Mouse (Mus musculus) gastrocnemius, postnatal 10 days (tissue): Measurements from ENCODE around the gene Tiam2. TPM values are rescaled to one million over a fixed set of nuclear protein-coding genes. Genes with fewer than 3 reads are reported as not detected.

ENCODE experiments used
- DNase-seq: peaks from one replicate; pipeline ENCODE4 v3.0.0; 2021; ENCODE audit warnings: mixed read lengths
- total RNA-seq, 2 experiments: library from RNA; stranded (reverse); gene quantifications; 2 replicates each; pipeline ENCODE4 v1.2.3; 2021

Tiam2 gene
- total RNA-seq, 2 experiments from 2014 or later = 4.5 to 7.0 TPM

- no peak for DNase-seq
These were observed 68.6 kb downstream of the Tiam2 start for GRCm38 (mm10) chr17:3394985-3395384.

GRCm38 (mm10) chr17:3396881-3397281, 70.5 kb downstream of the Tiam2 start:
- DNase-seq = no peak

- DNase-seq = no peak
These were observed 71.5 kb downstream of the Tiam2 start for GRCm38 (mm10) chr17:3397836-3398235.

- no peak for DNase-seq
These were observed 79.1 kb downstream of the Tiam2 start for GRCm38 (mm10) chr17:3405350-3406073.

GRCm38 (mm10) chr17:3407051-3407450, 80.7 kb downstream of the Tiam2 start:
- no peak for DNase-seq

- no peak for DNase-seq
These were observed 83.9 kb downstream of the Tiam2 start for GRCm38 (mm10) chr17:3410307-3410706.

GRCm38 (mm10) chr17:3412771-3413170, 86.4 kb downstream of the Tiam2 start:
- DNase-seq = no peak

GRCm38 (mm10) chr17:3415580-3415979, 89.2 kb downstream of the Tiam2 start:
- peak; percentile 51 for DNase-seq

- DNase-seq = no peak
These were observed 90.0 kb downstream of the Tiam2 start for GRCm38 (mm10) chr17:3416401-3416800.

GRCm38 (mm10) chr17:3419368-3419928, 93.1 kb downstream of the Tiam2 start:
- no peak for DNase-seq

GRCm38 (mm10) chr17:3420148-3420547, 93.8 kb downstream of the Tiam2 start:
- DNase-seq = no peak

GRCm38 (mm10) chr17:3423416-3423815, 97.0 kb downstream of the Tiam2 start:
- no peak for DNase-seq

- DNase-seq = no peak
These were observed 102.3 kb downstream of the Tiam2 start for GRCm38 (mm10) chr17:3428659-3429058.

- DNase-seq = no peak
These were observed 106.5 kb downstream of the Tiam2 start for GRCm38 (mm10) chr17:3432590-3433498.

- DNase-seq = no peak
These were observed 107.3 kb downstream of the Tiam2 start for GRCm38 (mm10) chr17:3433521-3434271.

GRCm38 (mm10) chr17:3435299-3435698, 108.9 kb downstream of the Tiam2 start:
- no peak for DNase-seq

- no peak for DNase-seq
These were observed 110.6 kb downstream of the Tiam2 start for GRCm38 (mm10) chr17:3436841-3437515.

- no peak for DNase-seq
These were observed 116.4 kb downstream of the Tiam2 start for GRCm38 (mm10) chr17:3442526-3443401.

GRCm38 (mm10) chr17:3446191-3446950, 120.0 kb downstream of the Tiam2 start:
- no peak for DNase-seq

- peak; percentile 63 for DNase-seq
These were observed 122.4 kb downstream of the Tiam2 start for GRCm38 (mm10) chr17:3448725-3449124.
